Mouse (Mus musculus) heart, embryonic 11.5 days (tissue): ENCODE measurements around the gene Fzd2. TPM values are rescaled to one million over a fixed set of nuclear protein-coding genes. Genes with fewer than 3 reads are reported as not detected.
A peak's percentile ranks its signal among the peaks of the same experiment; 100 is the strongest.

ENCODE experiments used
- ATAC-seq: fragments of 200-750 bp; cut with Nextera tagmentation; replicated peaks from 2 replicates; pipeline ENCODE4 v1.8.0; 2017; ENCODE audit warnings: moderate library complexity; ENCODE audit not compliant: insufficient number of reproducible peaks, low FRiP score, low TSS enrichment
- H3K27ac ChIP-seq: fragments of 300-500 bp; sonication (generic); 2 replicates; pipeline ENCODE4 v1.5.1; 2014; ENCODE audit warnings: mild to moderate bottlenecking, low read depth, low read length
- H3K27me3 ChIP-seq: fragments of 300-500 bp; sonication (generic); 2 replicates; pipeline ENCODE4 v1.6.1; 2014; ENCODE audit warnings: mild to moderate bottlenecking, low read length, mixed read lengths; ENCODE audit not compliant: control insufficient read depth, insufficient read depth
- H3K36me3 ChIP-seq: fragments of 300-500 bp; sonication (generic); 2 replicates; pipeline ENCODE4 v1.6.1; 2014; ENCODE audit warnings: mild to moderate bottlenecking, low read length, moderate library complexity, mixed read lengths; ENCODE audit not compliant: control insufficient read depth, insufficient read depth
- H3K4me1 ChIP-seq: fragments of 300-500 bp; sonication (generic); 2 replicates; pipeline ENCODE4 v1.6.1; 2014; ENCODE audit warnings: low read length; ENCODE audit not compliant: control insufficient read depth, insufficient read depth
- H3K4me2 ChIP-seq: fragments of 300-500 bp; sonication (generic); 2 replicates; pipeline ENCODE4 v1.6.1; 2014; ENCODE audit warnings: mild to moderate bottlenecking, moderate library complexity
- H3K4me3 ChIP-seq: fragments of 300-500 bp; sonication (generic); 2 replicates; pipeline ENCODE4 v1.5.1; 2014; ENCODE audit warnings: low read depth, low read length
- H3K9ac ChIP-seq: fragments of 300-500 bp; sonication (generic); 2 replicates; pipeline ENCODE4 v1.6.1; 2014; ENCODE audit warnings: mild to moderate bottlenecking, low read depth, low read length, moderate library complexity
- H3K9me3 ChIP-seq: fragments of 300-500 bp; sonication (generic); replicated peaks from 2 replicates; pipeline ENCODE4 v1.6.1; 2016; ENCODE audit warnings: low read length; ENCODE audit not compliant: control insufficient read depth
- WGBS: fragments of 180-500 bp; shearing (Covaris S2); extraction: QIAGEN DNeasy Blood & Tissue Kit; methylation state at CpG from one replicate; pipeline ENCODE4 v1.1.7; 2014; ENCODE audit not compliant: insufficient replicate concordance; 5-methylcytosine and 5-hydroxymethylcytosine counted together
- polyA plus RNA-seq: library from polyadenylated mRNA; unstranded; fragments of >200 nt; fragmentation: Nextera tagmentation; extraction: Ambion mirVana; gene quantifications from 2 replicates; pipeline ENCODE4 v1.2.1, GENCODE M21; 2014

Fzd2 gene
- polyA plus RNA-seq, 1 experiment from 2014 or later: 25.0 TPM

GRCm38 (mm10) chr11:102566290-102566689 is 37.9 kb upstream of the Fzd2 start:
- Histone ChIP-seq H3K4me2 (no peak overlapping the region), H3K27ac (no peak overlapping the region; the same call in 1 of the 2 replicates), H3K36me3 (no peaks in the 10 kb centered on the region), H3K4me3 (no peak overlapping the region), H3K4me1 (no peaks in the 10 kb centered on the region), H3K9me3 (no peaks in the 10 kb centered on the region), H3K27me3 (no peaks in the 10 kb centered on the region), H3K9ac (no peak overlapping the region)
- 76% methylated on average over 1 of the region's 1 CpGs for WGBS
- no peak for ATAC-seq

DNA sequence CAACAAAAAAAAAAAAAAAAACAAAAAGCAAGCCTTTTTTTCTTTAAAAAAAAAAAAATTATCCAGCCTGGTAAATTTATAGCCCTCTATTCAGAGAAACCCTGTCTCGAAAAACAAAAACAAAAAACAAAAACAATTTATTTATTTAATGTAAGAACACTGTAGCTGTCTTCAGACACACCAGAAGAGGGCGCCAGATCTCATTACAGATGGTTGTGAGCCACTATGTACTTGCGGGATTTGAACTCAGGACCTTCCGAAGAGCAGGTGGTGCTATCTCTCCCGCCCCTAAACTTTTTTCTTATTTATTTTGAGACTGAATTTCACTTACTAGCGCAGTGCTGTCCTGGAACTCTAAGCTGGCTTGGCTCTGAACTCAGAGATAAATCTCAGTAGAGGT is 37.0 kb upstream of the Fzd2 start:
- Histone ChIP-seq H3K4me2 (no peak overlapping the region), H3K36me3 (no peaks in the 10 kb centered on the region), H3K27me3 (no peaks in the 10 kb centered on the region), H3K4me3 (no peak overlapping the region), H3K27ac (no peak overlapping the region), H3K4me1 (no peaks in the 10 kb centered on the region), H3K9me3 (no peaks in the 10 kb centered on the region), H3K9ac (no peak overlapping the region)
- whole genome bisulfite sequencing: 86% methylated on average over 6 of the region's 6 CpGs
- ATAC-seq: no peak

DNA sequence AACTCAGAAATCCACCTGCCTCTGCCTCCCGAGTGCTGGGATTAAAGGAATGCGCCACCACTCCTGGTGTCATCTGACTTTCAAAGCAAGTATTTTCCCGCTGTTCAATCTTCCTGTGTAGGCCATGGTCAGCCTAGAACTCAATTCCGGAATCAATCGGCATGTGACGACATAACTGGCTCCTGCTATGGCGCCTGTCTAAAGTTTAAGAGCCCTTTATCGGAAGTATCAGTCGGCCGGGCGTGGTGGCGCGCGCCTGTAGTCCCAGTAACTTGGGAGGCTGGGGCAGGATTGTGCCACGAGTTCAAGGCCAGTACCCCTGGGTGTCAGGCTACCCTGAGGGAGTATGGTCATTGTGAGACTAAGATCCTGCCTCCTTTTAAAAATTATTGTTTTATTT is 36.5 kb upstream of the Fzd2 start:
- Histone ChIP-seq H3K27me3 (no peaks in the 10 kb centered on the region), H3K4me3 (no peak overlapping the region), H3K9ac (no peak overlapping the region), H3K4me1 (no peaks in the 10 kb centered on the region), H3K36me3 (no peaks in the 10 kb centered on the region), H3K27ac (no peak overlapping the region), H3K4me2 (no peak overlapping the region), H3K9me3 (no peaks in the 10 kb centered on the region)
- ATAC-seq: no peak
- 94% methylated on average over 15 of the region's 15 CpGs for WGBS

- H3K27me3 ChIP-seq: no peaks in the 10 kb centered on the region
- H3K36me3 ChIP-seq: no peaks in the 10 kb centered on the region
- H3K4me1 ChIP-seq: no peaks in the 10 kb centered on the region
- H3K9ac ChIP-seq: no peak overlapping the region
- H3K4me2 ChIP-seq: no peak overlapping the region
- WGBS: 69% methylated on average over 12 of the region's 12 CpGs
- no peak overlapping the region for H3K27ac ChIP-seq
- ATAC-seq: no peak
- H3K4me3 ChIP-seq: no peak overlapping the region
- H3K9me3 ChIP-seq: no peaks in the 10 kb centered on the region
These were observed 36.0 kb upstream of the Fzd2 start for GRCm38 (mm10) chr11:102568191-102568590.

GRCm38 (mm10) chr11:102568756-102569377 is 35.3 kb upstream of the Fzd2 start:
- Histone ChIP-seq H3K36me3 (no peaks in the 10 kb centered on the region), H3K4me3 (no peak overlapping the region), H3K27me3 (no peaks in the 10 kb centered on the region), H3K4me2 (no peak overlapping the region), H3K9me3 (no peaks in the 10 kb centered on the region), H3K9ac (no peak overlapping the region), H3K4me1 (no peaks in the 10 kb centered on the region), H3K27ac (no peak overlapping the region)
- ATAC-seq: no peak
- WGBS: 68% methylated on average over 7 of the region's 7 CpGs

DNA sequence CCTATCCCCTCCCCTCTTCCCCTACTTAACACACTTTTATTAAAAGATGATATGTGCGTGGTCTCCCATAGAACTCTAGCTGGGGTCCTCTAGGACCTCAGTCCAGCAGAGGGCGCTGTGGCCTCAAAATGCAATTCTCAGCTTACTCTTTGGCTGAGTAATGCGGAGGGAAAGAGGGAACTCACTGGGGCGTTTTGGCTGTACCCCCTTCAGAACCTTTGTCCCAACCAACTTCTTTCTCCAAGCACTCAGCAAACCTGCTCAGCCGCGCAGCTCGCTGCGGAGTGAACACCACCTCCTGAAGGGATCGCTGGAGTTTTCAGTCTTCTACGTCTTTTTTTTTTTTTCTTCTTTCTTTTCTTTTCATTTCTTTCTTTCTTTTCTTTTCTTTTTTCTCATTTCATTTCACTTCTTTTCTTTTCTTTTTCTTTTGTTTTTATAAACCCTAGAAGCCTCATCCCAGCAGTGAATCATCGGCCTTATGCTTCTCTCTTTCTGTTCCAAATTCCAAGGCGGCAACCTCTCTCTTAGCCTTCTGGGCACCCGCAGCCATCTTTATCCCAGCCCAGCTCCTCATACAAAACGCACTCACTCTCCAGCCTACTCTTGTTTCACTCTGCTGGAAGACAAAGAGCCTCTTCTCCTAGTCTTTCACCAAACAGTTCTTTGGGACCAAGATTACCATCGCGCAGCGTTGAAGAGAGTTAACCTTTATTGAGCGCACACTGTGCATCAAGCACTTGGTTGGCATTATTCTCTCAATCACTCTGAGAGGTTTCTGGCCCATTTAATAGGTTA is 31.1 kb upstream of the Fzd2 start:
- no peaks in the 10 kb centered on the region for H3K9me3 ChIP-seq
- peak overlapping the region; percentile 47; the same call in 1 of the 2 replicates for H3K9ac ChIP-seq
- no peaks in the 10 kb centered on the region for H3K27me3 ChIP-seq
- no peaks in the 10 kb centered on the region for H3K36me3 ChIP-seq
- WGBS: 13% methylated on average over 18 of the region's 18 CpGs
- peak overlapping the region; percentile 39 for H3K4me3 ChIP-seq
- 0 out of 2 replicates have a peak, but pooled peaks have one; percentile 36 for ATAC-seq
- peak overlapping the region; percentile 62 for H3K4me2 ChIP-seq
- H3K4me1 ChIP-seq: peaks cover 9% of the 10 kb centered on the region
- no peak overlapping the region for H3K27ac ChIP-seq

DNA sequence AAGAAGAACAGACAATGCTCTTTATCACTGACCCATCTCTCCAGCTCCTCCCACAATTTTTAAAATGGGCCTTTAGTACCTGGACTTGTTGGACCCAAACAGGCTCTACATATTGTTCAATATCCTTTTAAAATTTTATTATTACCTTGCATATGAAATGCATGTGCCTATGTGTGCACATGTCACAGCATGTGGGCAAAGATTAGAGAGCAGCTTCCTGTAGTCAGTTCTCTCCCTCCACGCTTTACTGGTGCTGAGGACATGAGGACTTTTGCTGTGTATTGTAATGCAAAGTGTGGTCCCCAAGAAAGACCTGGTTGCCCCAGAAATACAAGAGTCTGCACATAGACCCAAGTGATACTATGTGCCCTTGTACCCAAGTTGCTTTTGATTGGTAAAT is 29.2 kb upstream of the Fzd2 start:
- peaks cover 15% of the 10 kb centered on the region for H3K4me1 ChIP-seq
- WGBS: 68% methylated on average over 1 of the region's 1 CpGs
- H3K4me2 ChIP-seq: no peak overlapping the region
- no peak for ATAC-seq
- no peaks in the 10 kb centered on the region for H3K36me3 ChIP-seq
- no peak overlapping the region for H3K4me3 ChIP-seq
- H3K9me3 ChIP-seq: no peaks in the 10 kb centered on the region
- no peak overlapping the region for H3K27ac ChIP-seq
- no peaks in the 10 kb centered on the region for H3K27me3 ChIP-seq
- H3K9ac ChIP-seq: no peak overlapping the region

DNA sequence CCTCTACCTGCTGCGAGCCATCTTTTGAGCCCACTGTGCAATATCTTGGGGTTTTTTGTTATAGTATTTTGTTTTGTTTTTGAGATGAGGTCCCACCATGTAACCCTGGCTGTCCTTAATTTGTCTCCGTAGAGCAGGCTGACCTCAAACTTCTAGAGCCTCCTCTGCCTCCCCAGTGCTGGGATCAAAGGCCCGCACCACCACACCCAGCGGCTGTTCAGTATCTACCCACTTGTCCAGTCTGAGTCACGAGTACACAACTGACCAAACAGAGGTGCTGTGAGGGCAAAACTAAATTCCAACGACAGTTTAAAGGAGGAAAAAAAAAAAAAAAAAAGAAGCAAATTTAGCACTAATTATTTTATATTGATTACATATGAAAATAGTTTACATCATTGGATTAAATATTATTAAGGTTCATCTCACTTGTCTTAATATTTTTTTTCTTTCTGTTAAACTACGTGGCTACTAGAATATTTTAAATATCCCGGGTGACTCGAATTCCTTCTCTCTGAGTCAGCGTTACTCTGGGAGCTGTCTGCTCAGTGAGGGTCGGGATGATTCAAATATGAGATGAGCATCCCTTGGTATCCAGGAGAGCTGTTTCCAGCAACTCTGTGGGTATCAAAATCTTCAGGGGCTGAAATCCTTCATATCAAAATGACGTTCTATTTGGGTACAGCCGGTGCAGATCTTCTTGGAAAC is 28.0 kb upstream of the Fzd2 start:
- H3K4me2 ChIP-seq: no peak overlapping the region
- H3K4me3 ChIP-seq: no peak overlapping the region
- WGBS: 43% methylated on average over 13 of the region's 13 CpGs
- peaks cover 22% of the 10 kb centered on the region for H3K4me1 ChIP-seq
- ATAC-seq: no peak
- H3K9me3 ChIP-seq: no peaks in the 10 kb centered on the region
- no peak overlapping the region for H3K9ac ChIP-seq
- H3K27me3 ChIP-seq: no peaks in the 10 kb centered on the region
- no peaks in the 10 kb centered on the region for H3K36me3 ChIP-seq
- no peak overlapping the region for H3K27ac ChIP-seq
